Mouse (Mus musculus) erythroblast, embryonic 14.5 days (primary cell): Measurements from ENCODE around the gene Scgb2b26.

Experiments
- GATA1 ChIP-seq: IDR thresholded peaks from 2 replicates; pipeline ENCODE4 v1.6.1; 2012; ENCODE audit warnings: low read length, inconsistent platforms, mixed read lengths
- TAL1 ChIP-seq: IDR thresholded peaks from 3 replicates; pipeline ENCODE4 v1.6.1; 2012; ENCODE audit warnings: low read length, inconsistent platforms, mixed read lengths

DNA sequence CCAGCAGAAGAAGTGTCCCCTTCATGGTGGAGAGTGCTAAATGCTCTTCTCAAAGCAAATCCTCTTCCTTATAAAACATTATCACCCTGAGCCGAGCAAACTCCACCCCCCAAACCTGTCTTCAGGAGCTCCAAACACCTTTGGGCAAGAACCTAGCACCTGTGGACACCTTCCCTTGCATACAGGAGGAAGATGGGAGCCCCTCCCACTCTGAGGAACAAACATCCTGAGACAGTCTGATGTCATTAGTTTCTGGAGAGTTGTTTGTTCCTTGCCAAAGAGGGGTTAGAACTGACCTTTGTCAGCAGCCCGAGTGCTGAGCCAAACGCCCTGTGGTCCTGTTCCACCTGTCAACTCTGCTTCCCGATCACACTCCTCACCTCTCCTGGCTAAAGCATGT lies at the start of gene Scgb2b26:
- TF ChIP-seq GATA1, result no peak
- no peak for TF ChIP-seq TAL1
